ENCODE assay signal across 8 mouse cellular contexts in genomic region chr11:101009888-101010784, GRCm38 (mm10). TPM values are rescaled to one million over a fixed set of nuclear protein-coding genes. Genes with fewer than 3 reads are reported as not detected.
DNase-seq lines count a peak whose midpoint lies in the region; ATAC-seq and TF ChIP-seq lines count a peak whose summit lies in the region.

No protein-coding gene starts in this region.

- H3K36me3 ChIP-seq in embryonic facial prominence, embryonic 14.5 days (ENCODE audit: control insufficient read depth, insufficient read depth, low read length), result peaks cover 28% of the 10 kb centered on the region
- H3K36me3 ChIP-seq in hindbrain, postnatal 0 days (ENCODE audit: insufficient read depth, low read length), result peaks cover 13% of the 10 kb centered on the region
- peaks cover 20% of the 10 kb centered on the region for H3K36me3 ChIP-seq in lung, embryonic 15.5 days
- H3K36me3 ChIP-seq in small intestine, adult 2 months (ENCODE audit: control insufficient read depth, insufficient read depth, low read length), result peaks cover 12% of the 10 kb centered on the region

- peak overlapping the region; percentile 81; the same call in 1 of the 2 replicates for H3K27ac ChIP-seq in embryonic facial prominence, embryonic 14.5 days (replicated peaks; ENCODE audit: low read depth, low read length)
- H3K27ac ChIP-seq in hindbrain, postnatal 0 days, result peak overlapping the region; percentile 91
- peak overlapping the region; percentile 87 for H3K27ac ChIP-seq in lung, embryonic 15.5 days
- H3K27ac ChIP-seq in small intestine, adult 2 months (ENCODE audit: insufficient read depth, low read depth, low read length), result peak overlapping the region; percentile 65

- no peaks in the 10 kb centered on the region for H3K9me3 ChIP-seq in embryonic facial prominence, embryonic 14.5 days (ENCODE audit: control insufficient read depth, low read length)
- H3K9me3 ChIP-seq in hindbrain, postnatal 0 days (ENCODE audit: low read length), result no peaks in the 10 kb centered on the region
- no peaks in the 10 kb centered on the region for H3K9me3 ChIP-seq in lung, embryonic 15.5 days

- peak overlapping the region; percentile 81 for H3K4me2 ChIP-seq in embryonic facial prominence, embryonic 14.5 days (ENCODE audit: low read depth, low read length)
- peak overlapping the region; percentile 63 for H3K4me2 ChIP-seq in hindbrain, postnatal 0 days (ENCODE audit: low read depth, low read length)
- H3K4me2 ChIP-seq in lung, embryonic 15.5 days, result peak overlapping the region; percentile 70

- peak overlapping the region; percentile 80 for H3K9ac ChIP-seq in embryonic facial prominence, embryonic 14.5 days (ENCODE audit: low read depth, low read length)
- peak overlapping the region; percentile 85 for H3K9ac ChIP-seq in hindbrain, postnatal 0 days (replicated peaks; ENCODE audit: low read length)
- peak overlapping the region; percentile 61 for H3K9ac ChIP-seq in lung, embryonic 15.5 days

- intact Hi-C loops in gastrocnemius, postnatal 36 days (cut with DNase I), result no loop called here

- peak; percentile 28 to 33 for DNase-seq in layer of hippocampus, postnatal 10 days (ENCODE audit: low spot score in 2 of 2)
- no peak for DNase-seq in layer of hippocampus, postnatal 36 days
- peak; percentile 6 for DNase-seq in T-cell, adult 2 months (ENCODE audit: low spot score)
- peak; percentile 20 for DNase-seq in embryonic facial prominence, embryonic 14.5 days (ENCODE audit: low spot score)
- DNase-seq in hindbrain, postnatal 0 days (ENCODE audit: low spot score), result peak; percentile 59
- no peak for DNase-seq in gastrocnemius, postnatal 36 days

- H3K27me3 ChIP-seq in embryonic facial prominence, embryonic 14.5 days (replicated peaks; ENCODE audit: control insufficient read depth, insufficient read depth, low read length), result 0 out of 2 replicates have a peak, but pooled peaks cover 6% of the 10 kb centered on the region
- no peaks in the 10 kb centered on the region for H3K27me3 ChIP-seq in hindbrain, postnatal 0 days (ENCODE audit: insufficient read depth, low read length)
- H3K27me3 ChIP-seq in lung, embryonic 15.5 days, result 0 out of 2 replicates have a peak, but pooled peaks cover 3% of the 10 kb centered on the region
- H3K27me3 ChIP-seq in small intestine, adult 2 months (ENCODE audit: control insufficient read depth, insufficient read depth, low read length), result no peaks in the 10 kb centered on the region

- peak overlapping the region; percentile 73 for H3K4me3 ChIP-seq in embryonic facial prominence, embryonic 14.5 days (ENCODE audit: low read depth, low read length)
- peak overlapping the region; percentile 61 for H3K4me3 ChIP-seq in hindbrain, postnatal 0 days (ENCODE audit: low read length)
- H3K4me3 ChIP-seq in lung, embryonic 15.5 days, result peak overlapping the region; percentile 67
- H3K4me3 ChIP-seq in small intestine, adult 2 months (ENCODE audit: low read depth, low read length), result peak overlapping the region; percentile 83

- H3K4me1 ChIP-seq in embryonic facial prominence, embryonic 14.5 days (ENCODE audit: control insufficient read depth, insufficient read depth, low read length), result peaks cover 11% of the 10 kb centered on the region
- peaks cover 20% of the 10 kb centered on the region for H3K4me1 ChIP-seq in hindbrain, postnatal 0 days (ENCODE audit: insufficient read depth, low read length)
- H3K4me1 ChIP-seq in lung, embryonic 15.5 days, result peaks cover 23% of the 10 kb centered on the region; the same call in 1 of the 2 replicates
- H3K4me1 ChIP-seq in small intestine, adult 2 months (ENCODE audit: control insufficient read depth, insufficient read depth, insufficient read length, low read length), result no peaks in the 10 kb centered on the region

- TF ChIP-seq POLR2A in small intestine, adult 2 months (IDR thresholded peaks at IDR 0.05; ENCODE audit: low read depth, low read length), result no peak

- no peak for ATAC-seq in embryonic facial prominence, embryonic 14.5 days (ENCODE audit: low read depth)
- no peak for ATAC-seq in hindbrain, postnatal 0 days
- ATAC-seq in lung, embryonic 15.5 days (ENCODE audit: borderline replicate concordance, extremely low read depth, low FRiP score, low TSS enrichment), result peak; percentile 13; the same call in 1 of the 2 replicates

- peak; percentile 38 for TF ChIP-seq CTCF in hindbrain, postnatal 0 days (IDR thresholded peaks at IDR 0.05; ENCODE audit: low read depth)
- TF ChIP-seq CTCF in small intestine, adult 2 months (IDR thresholded peaks at IDR 0.05; ENCODE audit: extremely low read depth, insufficient read length, insufficient replicate concordance, low read depth, low read length), result no peak

- WGBS in embryonic facial prominence, embryonic 14.5 days, result 5% methylated on average over 29 of the region's 29 CpGs
- WGBS in hindbrain, postnatal 0 days, result 6% methylated on average over 29 of the region's 29 CpGs
- WGBS in lung, embryonic 15.5 days, result 4% methylated on average over 29 of the region's 29 CpGs
- 3% methylated on average over 29 of the region's 29 CpGs for WGBS in small intestine, adult 2 months

RNA-seq across cellular contexts. Expression of gene Atp6v0a1, which starts 0.9 kb away (rescaled TPM):
- total RNA-seq in layer of hippocampus, postnatal 10 days (2021), result 100 to 1,000 TPM; 424 to 431 TPM
- total RNA-seq in layer of hippocampus, postnatal 36 days (2021), result 100 to 1,000 TPM; 464 to 482 TPM
- 35.0 and 37.9 TPM in 2 replicates for polyA plus RNA-seq in embryonic facial prominence, embryonic 14.5 days (2014; fragmentation: Nextera tagmentation; extraction: Ambion mirVana)
- 213 and 222 TPM in 2 replicates for total RNA-seq in hindbrain, postnatal 0 days (2014; rRNA removed)
- polyA plus RNA-seq in hindbrain, postnatal 0 days (2015; fragmentation: Nextera tagmentation; extraction: Ambion mirVana), result 162 and 181 TPM in 2 replicates
- polyA plus RNA-seq in lung, embryonic 15.5 days (2015; fragmentation: Nextera tagmentation; extraction: Ambion mirVana), result 36.7 and 37.8 TPM in 2 replicates
- polyA plus RNA-seq in small intestine, adult 2 months (2012; rRNA removed), result 43.5 and 69.5 TPM in 2 replicates
- 10 to 100 TPM; 55.7 to 57.7 TPM for total RNA-seq in gastrocnemius, postnatal 36 days (2021)

RNA-seq across cellular contexts. Expression of gene Cavin1, which starts 39.4 kb away (rescaled TPM):
- 10 to 100 TPM; 20.5 to 20.6 TPM for total RNA-seq in layer of hippocampus, postnatal 10 days (2021)
- total RNA-seq in layer of hippocampus, postnatal 36 days (2021), result 10 to 100 TPM; 12.4 to 14.5 TPM
- 145 and 160 TPM in 2 replicates for polyA plus RNA-seq in embryonic facial prominence, embryonic 14.5 days (2014; fragmentation: Nextera tagmentation; extraction: Ambion mirVana)
- total RNA-seq in hindbrain, postnatal 0 days (2014; rRNA removed), result 19.7 and 26.3 TPM in 2 replicates
- polyA plus RNA-seq in hindbrain, postnatal 0 days (2015; fragmentation: Nextera tagmentation; extraction: Ambion mirVana), result 48.6 and 50.2 TPM in 2 replicates
- 392 and 425 TPM in 2 replicates for polyA plus RNA-seq in lung, embryonic 15.5 days (2015; fragmentation: Nextera tagmentation; extraction: Ambion mirVana)
- polyA plus RNA-seq in small intestine, adult 2 months (2012; rRNA removed), result 27.4 and 42.8 TPM in 2 replicates
- 100 to 1,000 TPM; 148 to 153 TPM for total RNA-seq in gastrocnemius, postnatal 36 days (2021)

RNA-seq across cellular contexts. Expression of gene Naglu, which starts 59.7 kb away (rescaled TPM):
- 1 to 10 TPM; 8.6 to 9.9 TPM for total RNA-seq in layer of hippocampus, postnatal 10 days (2021)
- 1 to 10 TPM; 7.2 to 9.1 TPM for total RNA-seq in layer of hippocampus, postnatal 36 days (2021)
- 13.9 and 14.4 TPM in 2 replicates for polyA plus RNA-seq in embryonic facial prominence, embryonic 14.5 days (2014; fragmentation: Nextera tagmentation; extraction: Ambion mirVana)
- 23.1 and 23.8 TPM in 2 replicates for total RNA-seq in hindbrain, postnatal 0 days (2014; rRNA removed)
- 15.3 and 17.0 TPM in 2 replicates for polyA plus RNA-seq in hindbrain, postnatal 0 days (2015; fragmentation: Nextera tagmentation; extraction: Ambion mirVana)
- 20.4 and 22.5 TPM in 2 replicates for polyA plus RNA-seq in lung, embryonic 15.5 days (2015; fragmentation: Nextera tagmentation; extraction: Ambion mirVana)
- polyA plus RNA-seq in small intestine, adult 2 months (2012; rRNA removed), result 11.8 and 19.1 TPM in 2 replicates
- 1 to 10 TPM; 3.2 to 3.5 TPM for total RNA-seq in gastrocnemius, postnatal 36 days (2021)

Comparison
In these comparisons a context has a peak if more than half of its experiments do, and no peak if none do; other contexts are left out.
1. DNase-seq: peak in layer of hippocampus, postnatal 10 days (2 of 2), T-cell, adult 2 months (single experiment), embryonic facial prominence, embryonic 14.5 days (single experiment) and hindbrain, postnatal 0 days (single experiment); none in layer of hippocampus, postnatal 36 days (0 of 2) and gastrocnemius, postnatal 36 days (0 of 2).
2. Peak in every context shown above with its lines, with median percentiles within 50 percentile points of each other: H3K27ac ChIP-seq, H3K4me2 ChIP-seq, H3K4me3 ChIP-seq and H3K9ac ChIP-seq.